Mouse (Mus musculus): ENCODE measurements at regions not wholly inside any gene's neighbourhood (a gene's known extent, or its start where the extent isn't known, plus 50 kb on each side); places are given as distances from the start of the nearest gene placed in this dataset.

GRCm38 (mm10) chr11:20445903-20446264 lies 97.2 kb upstream of the Sertad2 start:
- peak; percentile 43 for TF ChIP-seq CTCF (IDR thresholded peaks at IDR 0.05; ENCODE audit: low read depth, low read length)
- TF ChIP-seq POLR2A (IDR thresholded peaks at IDR 0.05; ENCODE audit: borderline replicate concordance, low read depth, low read length) = no peak
